Mouse (Mus musculus): ENCODE results near the gene Galnt2.

GRCm38 (mm10) chr8:124232280-124232600, 1.0 kb downstream of the Galnt2 start:
- TF ChIP-seq CTCF (IDR thresholded peaks at IDR 0.05) (no peak), EP300 (IDR thresholded peaks at IDR 0.05) (no peak)
